Mouse (Mus musculus) mouse trophoblast stem cell (cell line): Measurements from ENCODE around the gene Slc16a13.

ENCODE experiments used
- in situ Hi-C, 2 experiments: fragments of 300-500 bp; cut with MseI, MboI; formaldehyde crosslinking; loops; 2 replicates in 1 of 2; 3 replicates in 1 of 2; pipeline ENCODE4 v1.15.1; 2025

Gene Slc16a13

DNA sequence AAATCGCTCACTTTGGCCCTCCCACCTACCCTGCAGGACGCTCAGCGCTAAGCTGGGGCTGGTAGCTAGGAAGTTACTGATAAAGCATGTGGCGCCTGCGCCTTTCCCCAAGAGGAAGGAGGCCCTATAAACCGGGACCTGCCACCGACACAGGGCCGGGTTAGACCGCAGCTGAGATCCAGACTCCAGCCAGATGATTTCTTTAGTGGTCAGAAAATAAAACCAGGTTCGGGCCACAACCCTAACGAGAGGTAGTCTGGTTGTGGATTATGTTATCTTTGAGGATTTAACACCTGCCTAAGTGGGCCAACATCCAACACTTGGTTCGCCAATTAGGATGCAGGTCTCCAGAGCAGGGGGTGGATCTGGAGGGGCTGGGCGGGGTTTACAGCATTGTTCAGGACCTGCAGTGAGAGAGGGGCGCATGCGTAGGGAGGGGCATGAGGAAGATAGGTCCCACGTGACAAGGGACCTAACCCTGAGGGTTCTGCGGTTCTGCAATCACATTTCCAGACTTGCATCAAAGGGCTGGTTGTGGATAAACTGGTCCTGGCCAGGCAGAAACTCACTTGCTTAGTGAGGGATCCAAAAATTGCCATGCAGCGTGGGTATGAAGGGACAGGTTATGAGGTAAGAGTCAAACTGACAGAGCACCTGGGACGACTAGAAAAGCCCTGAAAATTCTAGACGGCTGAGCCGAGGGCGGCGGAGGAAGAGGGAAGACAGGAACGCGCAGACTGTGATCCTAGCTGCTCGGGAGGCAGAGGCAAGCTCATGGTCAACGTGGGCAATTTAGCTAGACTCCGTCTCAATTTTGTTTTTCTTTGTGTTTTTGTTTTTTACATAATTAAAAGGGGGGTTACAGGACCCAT is at the start of gene Slc16a13:
TSS of gene Slc16a13 (minus strand) at position 334 of the 872 bp plus-strand sequence.
- in situ Hi-C loops, result no loop called here

DNA sequence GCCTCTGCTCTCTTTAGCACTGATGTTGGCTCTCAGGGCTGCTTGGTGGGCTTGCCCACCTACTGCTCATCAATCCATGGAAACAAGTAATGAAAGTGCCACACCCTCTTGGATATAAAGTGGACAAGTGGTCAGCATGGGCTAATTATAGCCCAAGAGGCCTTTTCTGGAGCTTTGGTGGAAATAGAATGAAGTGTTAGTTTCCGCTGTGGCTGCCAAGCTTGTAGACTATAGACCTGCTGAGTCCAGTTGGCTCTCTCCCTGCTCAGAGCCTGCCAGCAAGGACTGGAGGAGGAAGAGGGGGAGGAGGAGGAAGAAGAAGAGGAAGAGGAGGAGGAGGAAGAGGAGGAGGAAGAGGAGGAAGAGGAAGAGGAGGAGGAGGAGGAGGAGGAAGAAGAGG is 45.5 kb upstream of the Slc16a13 start:
- in situ Hi-C loops, result no loop called here

DNA sequence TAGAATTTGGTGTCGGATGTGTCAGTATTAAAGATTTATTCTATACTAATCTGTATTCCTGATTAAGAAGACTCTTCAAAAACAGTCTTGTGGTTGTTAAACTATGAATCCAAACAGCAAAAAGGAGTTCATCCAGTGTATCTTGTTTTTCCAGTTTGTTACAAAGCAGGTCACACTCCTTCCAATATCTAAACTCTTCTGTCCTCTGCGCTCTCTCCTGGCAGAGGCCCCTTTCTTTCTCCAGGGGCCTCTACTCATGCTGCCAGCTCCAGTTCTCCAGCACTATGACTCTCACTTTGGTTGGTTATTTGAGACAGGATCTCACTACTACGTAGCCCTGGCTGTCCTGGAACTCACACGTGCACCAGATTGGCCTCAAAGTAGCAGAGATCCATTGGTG is 45.0 kb upstream of the Slc16a13 start:
- in situ Hi-C loops, result no loop called here

- in situ Hi-C loops, result no loop called here
These were observed 44.4 kb upstream of the Slc16a13 start for GRCm38 (mm10) chr11:70265252-70265651.

DNA sequence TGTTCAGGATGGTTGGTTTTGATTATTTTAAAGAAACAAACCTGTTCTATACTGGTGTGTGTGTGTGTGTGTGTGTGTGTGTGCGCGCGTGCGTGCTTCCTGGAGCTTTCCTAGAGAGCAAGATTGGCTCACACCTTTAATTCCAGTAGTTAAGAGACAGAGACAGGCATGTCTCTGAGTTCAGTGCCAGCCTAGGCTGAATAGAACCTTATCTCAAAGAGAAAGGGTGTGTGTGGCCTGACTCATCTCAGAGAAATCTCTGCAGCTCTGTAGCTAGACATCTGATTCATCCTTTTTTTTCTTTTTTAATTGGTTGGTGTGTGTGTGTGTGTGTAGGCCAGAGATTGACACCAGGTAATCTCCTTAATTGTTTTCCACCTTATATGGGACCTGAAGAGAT is 38.2 kb upstream of the Slc16a13 start:
- in situ Hi-C loops, result no loop called here

DNA sequence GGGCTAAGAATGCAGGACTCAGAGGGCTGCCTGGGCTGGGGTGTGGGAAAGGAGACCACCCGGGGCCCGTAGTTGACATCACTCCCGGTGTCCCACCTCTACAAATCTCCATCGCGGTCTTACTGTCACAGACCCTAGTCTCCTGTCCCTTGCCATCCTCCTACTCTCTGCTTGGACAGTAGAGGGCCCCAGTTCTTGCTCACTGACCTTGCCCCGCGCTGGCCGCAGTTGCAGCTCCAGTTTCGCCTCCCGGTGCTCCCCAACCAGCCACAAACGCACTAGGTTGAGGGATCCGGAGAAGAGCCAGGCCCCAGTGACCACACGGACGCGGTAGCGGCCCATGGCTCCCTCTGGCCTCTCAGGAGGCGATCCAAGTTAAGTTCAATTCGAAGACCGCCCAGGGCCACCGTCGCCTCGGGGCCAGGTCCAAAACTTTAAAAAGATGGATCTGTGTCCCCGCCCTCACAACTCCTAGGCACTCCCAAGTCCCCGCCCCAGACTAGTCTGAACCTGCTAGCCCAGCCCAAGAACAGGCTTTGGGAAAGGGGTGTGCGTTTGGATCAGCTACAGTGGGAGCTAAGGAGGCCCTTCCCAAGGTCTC is 34.2 kb upstream of the Slc16a13 start, which contains the start of gene Alox12:
TSS of gene Alox12 (minus strand) at position 423 of the 601 bp plus-strand sequence.
- in situ Hi-C loops, result no loop called here

DNA sequence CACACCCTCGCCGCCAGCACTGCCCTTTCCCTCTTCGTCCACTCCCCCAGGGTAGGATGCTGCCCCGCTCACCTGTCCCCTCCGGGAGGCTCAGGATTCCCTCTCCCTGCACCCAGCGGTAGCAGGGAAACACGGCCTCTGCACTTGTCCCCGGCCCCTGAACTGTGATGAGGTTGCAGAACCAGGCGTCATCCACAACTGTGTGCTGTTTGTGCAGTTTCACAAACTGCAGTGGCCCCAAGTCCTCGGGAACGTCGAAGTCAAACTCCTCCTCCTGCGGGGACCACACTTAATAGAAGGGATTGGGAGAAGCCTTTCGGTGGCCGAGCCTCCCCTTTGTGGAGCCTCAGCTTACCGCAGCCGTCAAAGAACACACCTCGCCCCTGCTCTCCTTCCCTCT is 33.5 kb upstream of the Slc16a13 start:
- in situ Hi-C loops, result no loop called here

GRCm38 (mm10) chr11:70251853-70252252 is 31.0 kb upstream of the Slc16a13 start:
- in situ Hi-C loops, result no loop called here

DNA sequence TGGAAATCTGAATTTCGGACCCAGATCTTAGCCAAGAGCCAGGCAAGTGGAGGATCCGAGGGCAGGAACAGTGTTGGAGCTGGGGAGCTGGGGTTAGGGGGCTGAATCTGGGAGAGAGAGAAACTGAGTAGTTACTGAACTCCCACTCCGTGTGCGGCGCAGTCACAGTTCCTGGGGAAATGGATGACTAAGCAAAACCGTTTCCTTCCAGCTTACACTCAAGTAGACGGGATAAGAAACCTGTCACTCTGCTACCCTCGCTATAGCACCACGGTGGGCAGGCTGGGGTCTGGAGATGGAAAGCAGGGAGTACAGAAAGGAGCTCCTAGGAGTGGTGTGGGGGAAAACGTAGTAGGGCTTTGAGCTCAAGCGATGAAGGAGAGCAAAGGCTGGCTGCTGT is 29.3 kb upstream of the Slc16a13 start:
- in situ Hi-C loops, result no loop called here

- in situ Hi-C loops, result loop anchor here in 1 of 2 experiments (5.0 kb wide), 1 partner anchor 60 kb away; no protein-coding TSS in a partner anchor
These were observed 26.4 kb upstream of the Slc16a13 start for GRCm38 (mm10) chr11:70247136-70247845.

DNA sequence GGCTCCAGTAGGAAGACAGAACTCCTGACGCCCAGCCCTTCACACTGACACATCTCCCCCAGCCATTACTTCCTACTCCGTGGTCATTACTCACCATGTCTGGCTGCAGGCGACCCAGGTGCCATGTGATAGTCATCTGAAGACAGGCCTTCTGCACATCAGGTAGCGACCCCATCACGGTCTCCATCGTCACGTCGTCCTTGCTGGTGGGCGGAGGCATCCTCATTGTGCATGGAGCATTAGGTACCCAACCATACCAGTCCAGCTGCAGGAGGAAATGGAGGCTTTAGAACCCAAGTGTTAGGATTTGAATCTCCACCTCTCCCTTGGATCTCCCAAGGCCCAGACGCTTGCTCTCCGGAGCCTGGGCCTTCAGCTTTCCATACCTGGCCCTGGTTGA is 21.7 kb upstream of the Slc16a13 start:
- in situ Hi-C loops, result no loop called here

GRCm38 (mm10) chr11:70239541-70240279 is 18.8 kb upstream of the Slc16a13 start, which contains the start of the genes Gm21988 and Rnasek:
TSS of gene Gm21988 (minus strand) at chr11:70239830.
TSS of gene Rnasek (minus strand) at chr11:70239842.
- in situ Hi-C loops, result no loop called here

DNA sequence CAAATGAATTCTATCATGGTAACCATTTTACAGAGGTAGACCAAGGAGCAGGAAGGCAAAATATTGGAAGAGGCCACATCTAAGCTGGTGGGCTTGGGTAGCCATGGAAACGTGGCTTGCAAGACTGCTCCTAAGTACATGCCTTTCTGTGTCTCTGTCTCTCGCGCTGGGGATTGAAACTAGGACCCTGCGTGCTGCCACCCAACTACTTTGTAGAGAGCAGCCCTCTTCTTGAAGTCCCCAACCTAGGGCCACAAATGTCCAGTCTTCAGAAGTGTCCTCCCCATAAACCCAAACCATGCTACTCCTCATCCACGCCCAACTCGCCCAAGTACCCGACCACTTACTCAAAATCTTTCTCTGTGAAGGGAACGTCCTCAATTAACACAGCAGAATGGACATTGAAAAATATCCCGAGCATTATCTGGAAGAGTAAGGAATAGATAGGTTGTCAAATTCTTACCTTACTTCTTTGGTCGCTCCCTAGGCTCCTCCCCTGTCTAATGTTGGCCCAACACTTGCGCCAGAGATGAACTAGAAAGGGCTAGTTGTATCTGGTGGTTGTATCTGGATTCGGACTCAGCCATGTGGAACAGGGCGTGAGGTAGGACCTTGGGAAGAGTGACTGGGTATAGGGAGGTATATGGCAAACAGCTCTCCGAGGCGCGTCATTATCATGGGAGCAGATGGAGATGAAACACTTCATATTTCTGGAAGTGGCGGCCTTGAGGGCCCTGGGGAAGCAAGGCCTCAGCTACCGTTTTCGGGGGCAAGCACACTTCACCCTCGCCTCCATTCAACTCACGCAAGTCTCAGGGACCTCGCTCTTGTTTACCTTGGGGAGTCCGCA is 18.0 kb upstream of the Slc16a13 start:
- in situ Hi-C loops, result no loop called here

DNA sequence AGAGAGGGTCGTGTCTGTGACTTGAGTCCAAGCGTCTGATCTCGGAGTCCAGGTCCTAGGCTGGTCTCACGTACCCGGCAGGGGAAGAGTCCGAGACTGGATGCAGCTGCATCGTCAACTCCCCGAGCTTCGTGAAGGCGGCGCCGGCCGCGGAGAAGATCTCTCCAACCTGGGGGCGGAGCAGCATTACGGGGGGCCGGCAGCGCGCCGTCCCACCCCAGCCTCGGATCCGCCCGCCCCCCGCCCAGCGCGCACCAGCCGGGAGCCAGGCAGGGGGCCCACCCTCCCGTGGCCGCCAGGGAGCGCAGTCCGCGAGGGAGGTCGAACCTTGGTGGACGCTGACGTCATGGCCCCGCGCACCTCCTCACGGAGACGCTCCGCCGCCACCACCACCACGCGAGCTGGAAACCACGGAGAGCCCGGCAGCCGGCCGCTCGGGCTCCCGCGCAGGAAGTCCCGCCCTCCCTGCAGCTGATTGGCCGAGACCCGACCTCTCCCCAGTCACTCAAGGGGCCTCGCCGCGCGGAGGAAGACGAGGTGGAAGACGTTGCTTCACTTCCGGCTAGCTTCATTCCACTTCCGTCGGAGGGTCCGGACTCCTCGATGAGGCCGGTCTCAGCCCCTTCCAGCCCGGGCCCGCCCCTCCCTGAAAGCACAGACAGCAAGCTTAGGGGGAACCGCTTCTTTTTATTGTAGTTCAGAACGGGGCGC is 16.7 kb upstream of the Slc16a13 start, which contains the start of gene 0610010K14Rik:
TSS of gene 0610010K14Rik (minus strand) at position 458 of the 711 bp plus-strand sequence.
- in situ Hi-C loops, result no loop called here

DNA sequence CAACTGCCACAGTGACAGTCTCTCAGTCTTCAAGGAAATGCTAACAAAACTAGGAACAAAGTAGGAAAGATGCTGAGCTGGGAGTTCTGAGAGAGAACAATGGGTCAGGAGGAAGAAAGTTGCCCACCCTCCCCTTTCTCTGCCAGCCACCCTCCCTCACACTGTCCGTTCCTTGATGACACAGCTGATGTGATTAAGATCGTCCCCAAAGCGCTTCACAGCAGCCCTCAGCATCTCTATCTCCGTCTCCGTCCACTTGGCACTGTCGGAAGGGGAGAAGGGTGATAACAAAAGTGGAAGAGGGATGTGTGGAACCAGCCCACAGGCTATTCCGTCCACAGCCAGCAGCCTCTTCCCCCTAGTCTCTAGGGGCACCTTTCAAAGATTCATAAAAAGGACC is 15.9 kb upstream of the Slc16a13 start:
- in situ Hi-C loops, result no loop called here

GRCm38 (mm10) chr11:70235254-70235900 is 14.5 kb upstream of the Slc16a13 start:
- in situ Hi-C loops, result no loop called here

GRCm38 (mm10) chr11:70234497-70234896 is 13.6 kb upstream of the Slc16a13 start:
- in situ Hi-C loops, result no loop called here

DNA sequence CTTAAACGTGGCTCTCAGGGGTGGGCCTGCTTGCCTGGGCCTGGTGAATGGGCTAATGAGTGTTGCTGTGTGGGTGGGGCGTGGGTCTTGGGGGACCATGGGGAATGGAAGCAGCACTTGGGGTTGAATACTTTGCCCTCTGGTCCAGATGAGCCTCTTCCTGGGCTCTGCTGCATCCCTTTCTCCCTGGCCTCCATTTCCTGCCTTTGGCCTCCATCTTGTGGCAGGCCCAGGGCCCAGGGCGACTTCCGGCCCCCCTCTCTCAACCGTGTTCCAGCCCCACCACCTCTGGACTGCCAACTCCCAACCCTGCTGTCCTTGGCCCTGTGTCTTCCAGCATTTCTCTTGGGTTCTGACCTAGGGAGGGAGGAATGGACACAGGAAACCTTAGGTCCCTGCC is 13.2 kb upstream of the Slc16a13 start:
- in situ Hi-C loops, result no loop called here

DNA sequence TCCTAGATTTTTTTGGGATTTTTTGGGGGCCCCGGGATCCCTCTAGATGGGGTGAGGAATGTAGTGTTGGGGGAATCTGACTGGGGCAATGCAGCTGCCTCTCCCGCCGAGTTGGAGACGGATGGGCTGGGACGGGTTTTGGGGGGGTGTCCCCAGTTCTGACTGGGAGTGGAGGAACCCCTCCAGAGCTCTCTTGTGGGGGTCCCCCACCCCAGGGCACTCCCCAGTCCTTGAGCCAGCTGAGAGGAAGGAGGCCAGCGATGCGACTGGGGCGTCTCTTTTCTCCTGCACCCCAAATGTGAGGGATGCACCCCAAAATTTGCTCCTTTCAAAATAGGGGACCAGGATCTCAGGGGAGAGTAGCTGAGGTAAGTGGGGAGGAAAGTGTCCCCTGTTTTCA is 12.2 kb upstream of the Slc16a13 start:
- in situ Hi-C loops, result no loop called here
